Mouse (Mus musculus) heart, postnatal 0 days (tissue): Measurements from ENCODE around the gene Elmo2. TPM values are rescaled to one million over a fixed set of nuclear protein-coding genes. Genes with fewer than 3 reads are reported as not detected.

Experiments
- ATAC-seq: fragments of 200-750 bp; cut with Nextera tagmentation; 2 replicates; pipeline ENCODE4 v1.8.0; 2017; ENCODE audit warnings: low read depth, moderate number of reproducible peaks, moderate library complexity; ENCODE audit not compliant: insufficient read depth
- DNase-seq: peaks from one replicate; pipeline ENCODE4 v3.0.0-alpha.2; 2016; ENCODE audit warnings: low spot score
- H3K27ac ChIP-seq: fragments of 300-500 bp; sonication (generic); 2 replicates; pipeline ENCODE4 v1.5.1; 2014; ENCODE audit warnings: low read depth, mild to moderate bottlenecking
- H3K27me3 ChIP-seq: fragments of 300-500 bp; sonication (generic); 2 replicates; pipeline ENCODE4 v1.6.1; 2014; ENCODE audit warnings: low read length, mixed read lengths; ENCODE audit not compliant: control insufficient read depth, insufficient read depth
- H3K36me3 ChIP-seq: fragments of 300-500 bp; sonication (generic); replicated peaks from 2 replicates; pipeline ENCODE4 v1.6.1; 2014; ENCODE audit warnings: low read length, mixed read lengths; ENCODE audit not compliant: control insufficient read depth, insufficient read depth
- H3K4me1 ChIP-seq: fragments of 300-500 bp; sonication (generic); 2 replicates; pipeline ENCODE4 v1.6.1; 2014; ENCODE audit warnings: antibody characterized with exemption; ENCODE audit not compliant: control insufficient read depth, insufficient read depth
- H3K4me2 ChIP-seq: fragments of 300-500 bp; sonication (generic); 2 replicates; pipeline ENCODE4 v1.6.1; 2014; ENCODE audit warnings: low read depth, mild to moderate bottlenecking, low read length, moderate library complexity
- H3K4me3 ChIP-seq: fragments of 300-500 bp; sonication (generic); 2 replicates; pipeline ENCODE4 v1.5.1; 2014; ENCODE audit warnings: low read depth, low read length
- H3K9ac ChIP-seq: fragments of 300-500 bp; sonication (generic); replicated peaks from 2 replicates; pipeline ENCODE4 v1.6.1; 2014; ENCODE audit warnings: low read depth, low read length, mixed read lengths
- H3K9me3 ChIP-seq: fragments of 300-500 bp; sonication (generic); replicated peaks from 2 replicates; pipeline ENCODE4 v1.6.1; 2016; ENCODE audit warnings: low read length; ENCODE audit not compliant: control insufficient read depth
- CTCF ChIP-seq: IDR thresholded peaks from 2 replicates; pipeline ENCODE4 v1.5.1; 2016; ENCODE audit warnings: antibody characterized with exemption, control low read depth, low read depth
- EP300 ChIP-seq: IDR thresholded peaks from 2 replicates; pipeline ENCODE4 v1.6.1; 2016; ENCODE audit warnings: antibody characterized with exemption, low read depth
- WGBS: fragments of 180-500 bp; shearing (Covaris S2); extraction: QIAGEN DNeasy Blood & Tissue Kit; methylation state at CpG from one replicate; pipeline ENCODE4 v1.1.7; 2014; 5-methylcytosine and 5-hydroxymethylcytosine counted together
- polyA plus RNA-seq: library from polyadenylated mRNA; unstranded; fragments of >200 nt; fragmentation: Nextera tagmentation; extraction: Ambion mirVana; gene quantifications from 2 replicates; pipeline ENCODE4 v1.2.1, GENCODE M21; 2015
- total RNA-seq: library from RNA; depleted of rRNA; stranded (reverse); fragments of >200 nt; gene quantifications from 2 replicates; pipeline ENCODE4 v1.2.3, GENCODE M21; 2014; ENCODE audit warnings: low replicate concordance

Gene Elmo2
- total and polyA plus RNA-seq, 2 experiments from 2014 or later = 24.1 to 70.6 TPM

GRCm38 (mm10) chr2:165300885-165301284 lies 25.4 kb downstream of the Elmo2 start:
- no peaks in the 10 kb centered on the region for H3K4me1 ChIP-seq
- H3K4me3 ChIP-seq = no peak overlapping the region
- DNase-seq (no peak), ATAC-seq (no peak)
- 77% methylated on average over 6 of the region's 6 CpGs for WGBS
- no peak overlapping the region for H3K9ac ChIP-seq
- H3K36me3 ChIP-seq = peaks cover 80% of the 10 kb centered on the region
- no peaks in the 10 kb centered on the region for H3K9me3 ChIP-seq
- H3K4me2 ChIP-seq = no peak overlapping the region
- H3K27ac ChIP-seq = no peak overlapping the region
- H3K27me3 ChIP-seq = no peaks in the 10 kb centered on the region
- TF ChIP-seq EP300 (no peak), CTCF (no peak)

GRCm38 (mm10) chr2:165300424-165300823 lies 25.9 kb downstream of the Elmo2 start:
- Histone ChIP-seq H3K27me3 (no peaks in the 10 kb centered on the region), H3K36me3 (peaks cover 85% of the 10 kb centered on the region), H3K9ac (no peak overlapping the region), H3K27ac (no peak overlapping the region), H3K9me3 (no peaks in the 10 kb centered on the region), H3K4me2 (no peak overlapping the region), H3K4me1 (no peaks in the 10 kb centered on the region), H3K4me3 (no peak overlapping the region)
- TF ChIP-seq EP300 = no peak
- TF ChIP-seq CTCF = no peak
- ATAC-seq (no peak), DNase-seq (no peak)
- 82% methylated on average over 8 of the region's 8 CpGs for WGBS

GRCm38 (mm10) chr2:165297429-165297828 lies 28.9 kb downstream of the Elmo2 start:
- H3K27ac ChIP-seq = no peak overlapping the region
- no peak overlapping the region for H3K4me2 ChIP-seq
- no peak overlapping the region for H3K4me3 ChIP-seq
- H3K36me3 ChIP-seq = peaks cover 80% of the 10 kb centered on the region
- H3K27me3 ChIP-seq = no peaks in the 10 kb centered on the region
- H3K9ac ChIP-seq = no peak overlapping the region
- ATAC-seq (no peak), DNase-seq (no peak)
- WGBS = 88% methylated on average over 11 of the region's 11 CpGs
- no peaks in the 10 kb centered on the region for H3K9me3 ChIP-seq
- TF ChIP-seq CTCF (no peak), EP300 (no peak)
- H3K4me1 ChIP-seq = no peaks in the 10 kb centered on the region

- Histone ChIP-seq H3K27me3 (no peaks in the 10 kb centered on the region), H3K4me2 (no peak overlapping the region), H3K27ac (no peak overlapping the region), H3K4me1 (no peaks in the 10 kb centered on the region), H3K4me3 (no peak overlapping the region), H3K9me3 (no peaks in the 10 kb centered on the region), H3K36me3 (peaks cover 83% of the 10 kb centered on the region), H3K9ac (no peak overlapping the region)
- 80% methylated on average over 18 of the region's 18 CpGs for WGBS
- TF ChIP-seq CTCF = no peak
- no peak for TF ChIP-seq EP300
- ATAC-seq (no peak), DNase-seq (no peak)
Observed at GRCm38 (mm10) chr2:165296571-165296970, 29.7 kb downstream of the Elmo2 start.

- H3K4me1 ChIP-seq = peaks cover 11% of the 10 kb centered on the region
- H3K36me3 ChIP-seq = peaks cover 24% of the 10 kb centered on the region
- no peaks in the 10 kb centered on the region for H3K9me3 ChIP-seq
- H3K4me2 ChIP-seq = peak overlapping the region; percentile 82
- H3K27me3 ChIP-seq = no peaks in the 10 kb centered on the region
- H3K9ac ChIP-seq = no peak overlapping the region
- ATAC-seq (peak; percentile 83), DNase-seq (peak; percentile 70)
- H3K27ac ChIP-seq = peak overlapping the region; percentile 71
- TF ChIP-seq EP300 (no peak), CTCF (no peak)
- H3K4me3 ChIP-seq = peak overlapping the region; percentile 81
- WGBS = 44% methylated on average over 18 of the region's 18 CpGs
Observed at GRCm38 (mm10) chr2:165288315-165289031, 37.8 kb downstream of the Elmo2 start.
